Mouse (Mus musculus) spleen, adult 2 months (tissue): ENCODE measurements around the gene Olfr156. TPM values are rescaled to one million over a fixed set of nuclear protein-coding genes. Genes with fewer than 3 reads are reported as not detected.
"Not testable (repeated sequence)": the region's sequence is repeated elsewhere in the genome, so short reads cannot be mapped to it uniquely, and the experiment has no call there.

Experiments used
- DNase-seq, 2 experiments: peaks; one replicate each; pipeline versions ENCODE4 v3.0.0 to v3.0.0-alpha.2; 2012 to 2021; ENCODE audit warnings: low spot score in 2 of 2, low read depth in 1 of 2
- H3K27ac ChIP-seq: fragments of 200-500 bp; 2 replicates; pipeline ENCODE4 v1.5.1; 2012; ENCODE audit warnings: low read length, inconsistent platforms; ENCODE audit not compliant: insufficient read depth
- H3K27me3 ChIP-seq: fragments of 200-500 bp; 2 replicates; pipeline ENCODE4 v1.6.1; 2012; ENCODE audit warnings: mild to moderate bottlenecking, moderate library complexity, low read length, inconsistent platforms; ENCODE audit not compliant: control insufficient read depth, insufficient read depth
- H3K36me3 ChIP-seq: fragments of 200-500 bp; 2 replicates; pipeline ENCODE4 v1.6.1; 2012; ENCODE audit warnings: mild to moderate bottlenecking, low read length, inconsistent platforms; ENCODE audit not compliant: control insufficient read depth, insufficient read depth
- H3K4me1 ChIP-seq: fragments of 200-500 bp; 2 replicates; pipeline ENCODE4 v1.6.1; 2011; ENCODE audit warnings: inconsistent platforms; ENCODE audit not compliant: control insufficient read depth, insufficient read depth, insufficient read length
- H3K4me3 ChIP-seq: fragments of 200-500 bp; 2 replicates; pipeline ENCODE4 v1.5.1; 2011; ENCODE audit warnings: mild to moderate bottlenecking, inconsistent platforms; ENCODE audit not compliant: insufficient read depth, insufficient read length; ENCODE audit errors: extremely low read depth
- CTCF ChIP-seq: fragments of 200-500 bp; IDR thresholded peaks from 2 replicates; pipeline ENCODE4 v1.5.1; 2011; ENCODE audit warnings: mild to moderate bottlenecking, inconsistent platforms; ENCODE audit not compliant: insufficient read depth, insufficient read length, insufficient replicate concordance; ENCODE audit errors: extremely low read depth
- POLR2A ChIP-seq: fragments of 200-500 bp; IDR thresholded peaks from 2 replicates; pipeline ENCODE4 v1.6.1; 2011; ENCODE audit warnings: low read depth, low read length, inconsistent platforms
- WGBS: fragments of 180-500 bp; shearing (Covaris S2); methylation state at CpG from one replicate; pipeline ENCODE4 v1.1.7; 2018; 5-methylcytosine and 5-hydroxymethylcytosine counted together
- polyA plus RNA-seq: library from polyadenylated mRNA; depleted of rRNA; stranded (reverse); fragments of >200 nt; gene quantifications from 2 replicates; pipeline ENCODE4 v1.2.3, GENCODE M21; 2012; rRNA removed

Gene Olfr156
- polyA plus RNA-seq, 1 experiment = not detected

GRCm38 (mm10) chr4:43798936-43799335 is 24.8 kb downstream of the Olfr156 start:
- Histone ChIP-seq H3K27ac (no peak overlapping the region), H3K36me3 (no peaks in the 10 kb centered on the region), H3K4me3 (no peak overlapping the region), H3K27me3 (no peaks in the 10 kb centered on the region), H3K4me1 (no peaks in the 10 kb centered on the region)
- TF ChIP-seq CTCF (no peak), POLR2A (no peak)
- DNase-seq = no peak
- WGBS = 79% methylated on average over 7 of the region's 7 CpGs

DNA sequence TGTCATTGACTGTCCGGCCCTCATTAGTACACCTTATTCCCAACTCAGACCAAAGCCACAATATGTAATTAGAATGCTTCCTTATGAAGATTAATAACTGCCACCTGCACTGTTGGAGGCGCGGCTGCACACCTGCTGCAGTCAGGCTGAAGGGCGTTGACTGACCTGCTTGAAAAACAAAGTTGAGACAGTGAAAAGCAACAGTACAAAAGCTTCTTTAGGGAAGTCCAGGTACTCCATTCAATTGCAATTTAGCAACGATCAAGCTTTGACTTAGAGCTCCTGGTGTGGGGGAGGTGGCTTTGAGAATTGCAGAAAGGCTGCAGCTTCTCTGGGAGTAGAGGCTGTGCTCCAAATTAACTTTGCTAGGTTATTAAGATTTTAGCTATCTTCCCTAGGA is 27.9 kb downstream of the Olfr156 start:
- not testable (repeated sequence) for H3K4me3 ChIP-seq, H3K36me3 ChIP-seq, H3K4me1 ChIP-seq, DNase-seq, H3K27me3 ChIP-seq, H3K27ac ChIP-seq
- 89% methylated on average over 5 of the region's 5 CpGs for whole genome bisulfite sequencing

- Histone ChIP-seq H3K36me3 (no peaks in the 10 kb centered on the region), H3K4me1 (no peaks in the 10 kb centered on the region), H3K4me3 (no peak overlapping the region), H3K27ac (no peak overlapping the region), H3K27me3 (no peaks in the 10 kb centered on the region)
- 73% methylated on average over 6 of the region's 6 CpGs for WGBS
- no peak for DNase-seq
- TF ChIP-seq POLR2A = no peak
- TF ChIP-seq CTCF = no peak
Measured at GRCm38 (mm10) chr4:43795296-43795695, 28.4 kb downstream of the Olfr156 start.

GRCm38 (mm10) chr4:43772304-43772703 is 51.4 kb downstream of the Olfr156 start:
- H3K36me3 ChIP-seq = no peaks in the 10 kb centered on the region
- TF ChIP-seq CTCF = no peak
- no peak for TF ChIP-seq POLR2A
- DNase-seq = no peak
- no peak overlapping the region for H3K27ac ChIP-seq
- no peak overlapping the region for H3K4me3 ChIP-seq
- peaks cover 2% of the 10 kb centered on the region; the same call in 1 of the 2 replicates for H3K27me3 ChIP-seq
- 50% methylated on average over 2 of the region's 2 CpGs for WGBS
- H3K4me1 ChIP-seq = no peaks in the 10 kb centered on the region

- WGBS = 54% methylated on average over 6 of the region's 6 CpGs
- H3K36me3 ChIP-seq = no peaks in the 10 kb centered on the region
- TF ChIP-seq POLR2A (no peak), CTCF (no peak)
- no peak overlapping the region for H3K27ac ChIP-seq
- no peak for DNase-seq
- H3K4me1 ChIP-seq = no peaks in the 10 kb centered on the region
- H3K27me3 ChIP-seq = peaks cover 2% of the 10 kb centered on the region; the same call in 1 of the 2 replicates
- no peak overlapping the region for H3K4me3 ChIP-seq
Measured at GRCm38 (mm10) chr4:43771626-43772025, 52.1 kb downstream of the Olfr156 start.

DNA sequence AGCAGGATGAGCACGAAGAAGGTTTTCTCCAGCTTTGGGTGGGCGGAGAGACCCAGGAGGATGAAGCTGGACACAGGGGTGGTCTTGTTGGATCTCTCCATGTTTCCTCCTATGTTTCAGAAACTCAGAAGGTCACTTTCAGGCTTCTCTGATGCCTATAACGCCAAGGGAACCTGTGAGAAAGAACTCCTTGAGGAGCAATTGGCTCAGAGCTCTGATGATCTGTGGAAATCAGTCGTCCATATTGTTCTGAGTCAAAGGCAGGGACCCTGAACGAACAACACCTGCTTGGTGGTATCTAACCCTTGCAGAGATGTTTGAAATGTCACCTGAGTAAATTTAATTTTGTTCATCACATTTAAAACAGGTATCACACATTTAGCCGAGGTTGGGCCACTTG is 52.8 kb downstream of the Olfr156 start, which contains the start of gene Olfr159:
Gene Olfr159, minus strand, starts transcription at position 101 of the 400 bp plus-strand sequence.
- H3K27ac ChIP-seq = no peak within 1 kb of the TSS
- no peaks in the 10 kb centered on the region for H3K36me3 ChIP-seq
- H3K4me1 ChIP-seq = no peaks in the 10 kb centered on the region
- peaks cover 2% of the 10 kb centered on the region; the same call in 1 of the 2 replicates for H3K27me3 ChIP-seq
- DNase-seq = no peak
- H3K4me3 ChIP-seq = no peak within 1 kb of the TSS
- WGBS = 83% methylated on average over 6 of the region's 6 CpGs
- TF ChIP-seq POLR2A (no peak), CTCF (no peak)

Other genes with a start within 250 kb of the Olfr156 start
- 42.4 and 44.3 TPM in 2 replicates for gene Rgp1, start 245.2 kb downstream of the Olfr156 start, polyA plus RNA-seq
- gene Gba2, start 245.0 kb downstream of the Olfr156 start, polyA plus RNA-seq = 28.8 and 34.2 TPM in 2 replicates
- gene Msmp, start 239.4 kb downstream of the Olfr156 start, polyA plus RNA-seq = 0.23 and 0.26 TPM in 2 replicates
- 10.2 and 13.6 TPM in 2 replicates for gene Npr2, start 192.0 kb downstream of the Olfr156 start, polyA plus RNA-seq
- gene Spag8, start 170.3 kb downstream of the Olfr156 start, polyA plus RNA-seq = 0.55 and 0.57 TPM in 2 replicates
- gene Hint2, start 167.4 kb downstream of the Olfr156 start, polyA plus RNA-seq = 23.2 and 26.6 TPM in 2 replicates
- 3.8 and 4.5 TPM in 2 replicates for gene Tmem8b, start 154.9 kb downstream of the Olfr156 start, polyA plus RNA-seq
- gene Fam221b, start 154.8 kb downstream of the Olfr156 start, polyA plus RNA-seq = not detected in 2 replicates
- gene Olfr70, start 123.1 kb downstream of the Olfr156 start, polyA plus RNA-seq = not detected in 2 replicates
- gene Olfr71, start 113.6 kb downstream of the Olfr156 start, polyA plus RNA-seq = not detected in 2 replicates
- gene Hrct1, start 96.7 kb downstream of the Olfr156 start, polyA plus RNA-seq = 0.69 and 0.79 TPM in 2 replicates
- gene Spaar, start 93.9 kb downstream of the Olfr156 start, polyA plus RNA-seq = 0.12 and 0.15 TPM in 2 replicates
- gene Olfr159, start 52.9 kb downstream of the Olfr156 start, polyA plus RNA-seq = not detected in 2 replicates
- gene Olfr157, start 16.3 kb upstream of the Olfr156 start, polyA plus RNA-seq = not detected in 2 replicates
- gene Olfr155, start 27.7 kb upstream of the Olfr156 start, polyA plus RNA-seq = not detected in 2 replicates
- 5.2 and 7.2 TPM in 2 replicates for gene Reck, start 51.6 kb upstream of the Olfr156 start, polyA plus RNA-seq
- 13.7 and 19.8 TPM in 2 replicates for gene Glipr2, start 133.5 kb upstream of the Olfr156 start, polyA plus RNA-seq
- gene Ccin, start 159.6 kb upstream of the Olfr156 start, polyA plus RNA-seq = 0.04 and 0.12 TPM in 2 replicates
- gene Clta, start 180.6 kb upstream of the Olfr156 start, polyA plus RNA-seq = 183 and 235 TPM in 2 replicates